Mouse (Mus musculus) spleen, adult 2 months (tissue): ENCODE data around the gene Mfap1a. TPM values are rescaled to one million over a fixed set of nuclear protein-coding genes. Genes with fewer than 3 reads are reported as not detected.
"Not testable (repeated sequence)": the region's sequence is repeated elsewhere in the genome, so short reads cannot be mapped to it uniquely, and the experiment has no call there.

Experiments
- DNase-seq, 2 experiments: peaks; one replicate each; pipeline versions ENCODE4 v3.0.0 to v3.0.0-alpha.2; 2012 to 2021; ENCODE audit warnings: low spot score in 2 of 2, low read depth in 1 of 2
- H3K27ac ChIP-seq: fragments of 200-500 bp; 2 replicates; pipeline ENCODE4 v1.5.1; 2012; ENCODE audit warnings: low read length, inconsistent platforms; ENCODE audit not compliant: insufficient read depth
- H3K27me3 ChIP-seq: fragments of 200-500 bp; 2 replicates; pipeline ENCODE4 v1.6.1; 2012; ENCODE audit warnings: mild to moderate bottlenecking, moderate library complexity, low read length, inconsistent platforms; ENCODE audit not compliant: control insufficient read depth, insufficient read depth
- H3K36me3 ChIP-seq: fragments of 200-500 bp; 2 replicates; pipeline ENCODE4 v1.6.1; 2012; ENCODE audit warnings: mild to moderate bottlenecking, low read length, inconsistent platforms; ENCODE audit not compliant: control insufficient read depth, insufficient read depth
- H3K4me1 ChIP-seq: fragments of 200-500 bp; 2 replicates; pipeline ENCODE4 v1.6.1; 2011; ENCODE audit warnings: inconsistent platforms; ENCODE audit not compliant: control insufficient read depth, insufficient read depth, insufficient read length
- H3K4me3 ChIP-seq: fragments of 200-500 bp; 2 replicates; pipeline ENCODE4 v1.5.1; 2011; ENCODE audit warnings: mild to moderate bottlenecking, inconsistent platforms; ENCODE audit not compliant: insufficient read depth, insufficient read length; ENCODE audit errors: extremely low read depth
- CTCF ChIP-seq: fragments of 200-500 bp; IDR thresholded peaks from 2 replicates; pipeline ENCODE4 v1.5.1; 2011; ENCODE audit warnings: mild to moderate bottlenecking, inconsistent platforms; ENCODE audit not compliant: insufficient read depth, insufficient read length, insufficient replicate concordance; ENCODE audit errors: extremely low read depth
- POLR2A ChIP-seq: fragments of 200-500 bp; IDR thresholded peaks from 2 replicates; pipeline ENCODE4 v1.6.1; 2011; ENCODE audit warnings: low read depth, low read length, inconsistent platforms
- WGBS: fragments of 180-500 bp; shearing (Covaris S2); methylation state at CpG from one replicate; pipeline ENCODE4 v1.1.7; 2018; 5-methylcytosine and 5-hydroxymethylcytosine counted together
- polyA plus RNA-seq: library from polyadenylated mRNA; depleted of rRNA; stranded (reverse); fragments of >200 nt; gene quantifications from 2 replicates; pipeline ENCODE4 v1.2.3, GENCODE M21; 2012

The Mfap1a gene
- polyA plus RNA-seq, 1 experiment = 1.8 TPM

DNA sequence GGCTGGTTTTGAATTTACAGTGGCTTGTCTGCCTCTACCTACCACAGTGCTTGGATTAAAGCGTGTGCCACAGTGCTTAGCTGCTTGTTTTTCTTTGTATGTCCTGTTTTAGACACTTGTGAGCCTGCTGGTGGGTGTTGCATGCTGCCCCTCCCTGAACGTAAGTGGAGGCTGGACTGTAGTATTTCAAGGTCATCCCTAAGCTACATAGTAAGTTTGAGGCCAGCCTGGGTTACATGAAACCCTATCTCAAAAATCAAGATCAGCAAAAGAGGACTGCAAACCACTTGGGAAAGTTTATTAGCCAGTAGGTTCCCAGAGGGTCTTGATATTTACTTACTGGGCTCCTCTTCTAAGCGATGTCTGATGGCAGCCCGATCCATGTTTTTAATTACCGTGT lies 11.6 kb upstream of the Mfap1a start:
- no peak for TF ChIP-seq CTCF
- TF ChIP-seq POLR2A = no peak
- Histone ChIP-seq H3K27ac (no peak overlapping the region), H3K36me3 (peaks cover 5% of the 10 kb centered on the region; the same call in 1 of the 2 replicates), H3K4me1 (no peaks in the 10 kb centered on the region), H3K4me3 (no peak overlapping the region), H3K27me3 (no peaks in the 10 kb centered on the region)
- WGBS = 92% methylated on average over 5 of the region's 5 CpGs
- DNase-seq = no peak

DNA sequence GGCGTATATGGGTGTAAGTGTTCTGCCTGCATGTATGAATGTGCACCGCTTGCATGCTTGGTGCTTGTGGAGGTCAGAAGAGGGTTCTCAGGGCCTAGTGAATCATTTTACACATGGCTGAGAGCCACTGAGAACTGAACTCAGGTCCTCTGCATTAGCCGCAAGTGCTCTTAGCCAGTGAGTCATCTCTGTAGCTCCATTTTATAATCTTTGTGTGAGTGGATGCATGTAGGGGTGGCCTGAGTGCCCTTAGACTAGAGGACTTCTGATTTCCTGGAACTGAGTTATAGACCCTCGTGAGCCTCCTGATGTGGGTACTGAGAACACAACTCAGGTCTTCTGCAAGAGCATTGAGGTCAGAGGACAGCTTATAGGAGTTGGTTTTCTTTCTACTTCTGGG lies 7.7 kb upstream of the Mfap1a start:
- Histone ChIP-seq H3K4me3 (no peak overlapping the region), H3K27me3 (no peaks in the 10 kb centered on the region), H3K27ac (no peak overlapping the region), H3K36me3 (peaks cover 3% of the 10 kb centered on the region; the same call in 1 of the 2 replicates), H3K4me1 (peaks cover 3% of the 10 kb centered on the region; the same call in 1 of the 2 replicates)
- DNase-seq = no peak
- 92% methylated on average over 4 of the region's 4 CpGs for WGBS
- no peak for TF ChIP-seq POLR2A
- no peak for TF ChIP-seq CTCF

DNA sequence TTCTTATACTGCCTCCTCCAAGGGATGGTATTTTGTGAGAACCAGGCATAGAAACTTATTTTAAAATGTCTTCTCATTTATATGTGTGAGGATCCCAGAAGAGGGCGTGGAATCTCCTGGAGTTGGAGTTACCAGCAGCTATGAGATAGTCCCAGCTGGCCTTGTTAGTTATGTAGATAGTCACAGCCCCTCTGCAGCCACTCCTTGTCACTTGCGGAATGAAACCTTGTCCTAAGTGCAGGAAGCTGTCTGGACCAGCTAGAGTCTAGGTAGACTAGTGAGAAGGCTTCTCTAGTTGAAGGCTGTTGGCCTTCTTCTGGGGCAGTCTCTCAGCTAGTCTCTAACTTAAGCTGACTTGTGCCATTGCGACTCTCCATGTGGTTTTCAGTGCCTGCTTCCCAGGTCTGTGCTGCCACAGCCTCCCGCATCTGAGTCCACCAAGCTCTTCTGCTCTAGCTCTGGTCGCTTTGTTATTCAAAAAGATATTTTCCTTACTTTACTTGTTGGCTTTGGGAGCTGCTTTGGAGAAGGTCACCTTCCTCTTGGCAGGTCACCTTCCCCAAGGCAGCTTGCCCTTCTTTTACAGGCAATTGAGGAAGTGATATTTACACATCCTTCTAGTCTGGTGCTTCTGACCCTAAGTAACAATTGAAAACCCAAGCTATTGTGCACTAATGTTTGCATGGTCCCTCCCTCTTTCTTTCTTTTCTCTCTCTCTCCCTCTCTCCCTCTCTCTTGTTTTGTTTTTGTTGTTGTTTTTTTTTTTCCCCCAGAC lies 6.7 kb upstream of the Mfap1a start:
- not testable (repeated sequence) for H3K36me3 ChIP-seq, H3K4me3 ChIP-seq, H3K4me1 ChIP-seq, DNase-seq, H3K27me3 ChIP-seq, H3K27ac ChIP-seq
- 94% methylated on average over 5 of the region's 5 CpGs for WGBS

DNA sequence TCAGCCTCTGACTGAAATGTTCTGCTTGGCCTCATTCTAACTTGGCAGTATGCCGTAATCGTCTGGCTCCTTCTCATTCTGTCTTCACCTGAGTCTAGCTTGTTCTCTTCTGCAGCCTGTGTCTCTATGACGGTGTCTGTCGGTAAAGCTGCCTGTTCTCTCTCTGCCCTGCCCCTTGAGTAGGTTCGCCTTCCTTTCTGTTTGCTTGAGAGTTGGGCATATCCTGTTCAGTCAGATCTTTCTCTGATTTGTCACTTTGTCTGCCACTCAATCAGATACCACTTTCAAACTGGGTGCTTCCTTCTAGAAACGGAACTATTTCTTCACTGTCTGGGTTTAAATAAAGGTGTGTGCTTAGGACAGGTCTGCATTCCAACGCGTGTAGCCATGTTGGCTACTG lies 4.9 kb upstream of the Mfap1a start:
- no peaks in the 10 kb centered on the region for H3K27me3 ChIP-seq
- H3K4me3 ChIP-seq = no peak overlapping the region; the same call in 1 of the 2 replicates
- TF ChIP-seq POLR2A = no peak
- no peak for TF ChIP-seq CTCF
- H3K4me1 ChIP-seq = peaks cover 7% of the 10 kb centered on the region; the same call in 1 of the 2 replicates
- peaks cover 3% of the 10 kb centered on the region; the same call in 1 of the 2 replicates for H3K36me3 ChIP-seq
- H3K27ac ChIP-seq = peak overlapping the region; percentile 47
- WGBS = 86% methylated on average over 8 of the region's 8 CpGs
- peak in 1 of 2 experiments; percentile 43 for DNase-seq

DNA sequence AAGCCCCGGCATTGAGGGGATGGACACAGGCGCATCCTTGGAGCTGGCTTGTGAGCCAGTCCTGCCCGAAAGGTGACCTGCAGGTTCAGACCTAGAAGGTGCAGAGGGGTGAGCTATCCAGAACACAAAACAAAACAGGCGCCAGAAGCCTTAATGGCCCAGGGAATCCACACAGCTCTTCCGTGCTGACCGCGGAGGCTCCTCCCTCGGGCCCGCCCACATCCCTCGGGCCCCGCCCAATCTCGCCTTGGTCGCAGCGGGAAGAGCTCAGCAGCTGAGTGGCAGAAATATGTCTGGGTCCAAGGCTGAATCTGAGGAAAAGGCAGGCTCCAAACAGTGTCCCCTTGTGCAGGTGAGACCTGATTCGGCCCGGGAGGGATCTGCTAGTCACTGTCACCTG lies 3.1 kb upstream of the Mfap1a start:
- peak in 1 of 2 experiments; percentile 33 for DNase-seq
- 60% methylated on average over 16 of the region's 16 CpGs for WGBS
- H3K36me3 ChIP-seq = peaks cover 3% of the 10 kb centered on the region; the same call in 1 of the 2 replicates
- no peaks in the 10 kb centered on the region for H3K27me3 ChIP-seq
- no peak overlapping the region for H3K27ac ChIP-seq
- peak overlapping the region; percentile 37; the same call in 1 of the 2 replicates for H3K4me3 ChIP-seq
- peaks cover 7% of the 10 kb centered on the region; the same call in 1 of the 2 replicates for H3K4me1 ChIP-seq
- TF ChIP-seq POLR2A (no peak), CTCF (no peak)

DNA sequence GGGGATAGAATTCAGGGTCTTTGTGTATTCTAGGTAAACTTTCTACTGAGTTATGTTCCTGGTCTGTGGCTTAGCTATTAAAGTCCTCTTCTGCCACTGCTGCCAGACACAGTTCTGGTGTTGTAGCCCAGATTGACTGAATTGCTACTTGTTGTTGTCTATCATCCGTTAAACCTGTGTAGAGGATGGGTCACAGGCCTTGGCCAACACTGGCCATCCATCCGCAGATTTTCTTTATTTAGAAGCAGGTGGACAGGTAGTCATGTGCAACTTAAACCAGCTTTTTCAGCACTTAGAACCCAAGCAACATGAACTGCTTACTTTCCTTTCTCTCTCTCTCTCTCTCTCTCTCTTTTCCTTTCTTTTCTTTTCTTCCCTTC lies 1.5 kb upstream of the Mfap1a start:
- TF ChIP-seq POLR2A = no peak
- TF ChIP-seq CTCF = no peak
- H3K4me1 ChIP-seq = peaks cover 7% of the 10 kb centered on the region; the same call in 1 of the 2 replicates
- no peaks in the 10 kb centered on the region for H3K27me3 ChIP-seq
- H3K27ac ChIP-seq = no peak overlapping the region
- DNase-seq = no peak
- WGBS = 76% methylated on average over 2 of the region's 2 CpGs
- peaks cover 3% of the 10 kb centered on the region; the same call in 1 of the 2 replicates for H3K36me3 ChIP-seq
- no peak overlapping the region for H3K4me3 ChIP-seq
